Mouse (Mus musculus) embryonic facial prominence, embryonic 11.5 days (tissue): ENCODE measurements around the gene Rps25. TPM values are rescaled to one million over a fixed set of nuclear protein-coding genes. Genes with fewer than 3 reads are reported as not detected.
"Not testable (repeated sequence)": the region's sequence is repeated elsewhere in the genome, so short reads cannot be mapped to it uniquely, and the experiment has no call there.

ENCODE experiments used
- ATAC-seq: fragments of 200-750 bp; cut with Nextera tagmentation; replicated peaks from 2 replicates; pipeline ENCODE4 v1.8.0; 2017; ENCODE audit warnings: low read depth; ENCODE audit not compliant: insufficient number of reproducible peaks, low FRiP score, low TSS enrichment
- DNase-seq: peaks from one replicate; pipeline ENCODE4 v3.0.0-alpha.2; 2015; ENCODE audit warnings: low spot score
- H3K27ac ChIP-seq: fragments of 300-500 bp; sonication (generic); replicated peaks from 2 replicates; pipeline ENCODE4 v1.5.1; 2014; ENCODE audit warnings: mild to moderate bottlenecking, low read depth, low read length, control low read depth
- H3K27me3 ChIP-seq: fragments of 300-500 bp; sonication (generic); 2 replicates; pipeline ENCODE4 v1.6.1; 2014; ENCODE audit warnings: mild to moderate bottlenecking, low read length, moderate library complexity, mixed read lengths; ENCODE audit not compliant: control insufficient read depth, insufficient read depth
- H3K36me3 ChIP-seq: fragments of 300-500 bp; sonication (generic); replicated peaks from 2 replicates; pipeline ENCODE4 v1.6.1; 2014; ENCODE audit warnings: low read depth, mild to moderate bottlenecking, low read length, moderate library complexity, mixed read lengths; ENCODE audit not compliant: control insufficient read depth, insufficient read depth
- H3K4me1 ChIP-seq: fragments of 300-500 bp; sonication (generic); 2 replicates; pipeline ENCODE4 v1.6.1; 2014; ENCODE audit warnings: low read length, mixed read lengths; ENCODE audit not compliant: control insufficient read depth, insufficient read depth
- H3K4me2 ChIP-seq: fragments of 300-500 bp; sonication (generic); 2 replicates; pipeline ENCODE4 v1.6.1; 2014; ENCODE audit warnings: low read depth, mild to moderate bottlenecking, control low read depth, low read length, moderate library complexity
- H3K4me3 ChIP-seq: fragments of 300-500 bp; sonication (generic); 2 replicates; pipeline ENCODE4 v1.5.1; 2014; ENCODE audit warnings: low read depth, low read length, control low read depth
- H3K9ac ChIP-seq: fragments of 300-500 bp; sonication (generic); replicated peaks from 2 replicates; pipeline ENCODE4 v1.6.1; 2014; ENCODE audit warnings: mild to moderate bottlenecking, control low read depth, low read length
- H3K9me3 ChIP-seq: fragments of 300-500 bp; sonication (generic); replicated peaks from 2 replicates; pipeline ENCODE4 v1.6.1; 2016; ENCODE audit warnings: mild to moderate bottlenecking, low read length, inconsistent platforms, mixed read lengths; ENCODE audit not compliant: control insufficient read depth
- WGBS: fragments of 180-500 bp; shearing (Covaris S2); extraction: QIAGEN DNeasy Blood & Tissue Kit; methylation state at CpG from one replicate; pipeline ENCODE4 v1.1.7; 2014; 5-methylcytosine and 5-hydroxymethylcytosine counted together
- polyA plus RNA-seq: library from polyadenylated mRNA; unstranded; fragments of >200 nt; fragmentation: Nextera tagmentation; extraction: Ambion mirVana; gene quantifications from 2 replicates; pipeline ENCODE4 v1.2.1, GENCODE M21; 2014

The Rps25 gene
- polyA plus RNA-seq, 1 experiment from 2014 or later, result 2,103 TPM

GRCm38 (mm10) chr9:44418519-44419385, 11.8 kb downstream of the Rps25 start, which contains the start of gene Ccdc84:
Gene Ccdc84, minus strand, starts transcription at chr9:44418569.
- H3K36me3 ChIP-seq, result no peaks in the 10 kb centered on the region; the same call in 1 of the 2 replicates
- no peaks in the 10 kb centered on the region for H3K9me3 ChIP-seq
- ATAC-seq, result no peak
- peak within 1 kb of the TSS; percentile 48; the same call in 1 of the 2 replicates for H3K27ac ChIP-seq
- WGBS, result 80% methylated on average over 14 of the region's 14 CpGs
- no peaks in the 10 kb centered on the region for H3K27me3 ChIP-seq
- H3K4me2 ChIP-seq, result peak within 1 kb of the TSS; percentile 93
- DNase-seq, result no peak
- H3K4me3 ChIP-seq, result peak within 1 kb of the TSS; percentile 84
- H3K9ac ChIP-seq, result peak within 1 kb of the TSS; percentile 74
- H3K4me1 ChIP-seq, result no peaks in the 10 kb centered on the region

GRCm38 (mm10) chr9:44419730-44420129, 12.8 kb downstream of the Rps25 start:
- H3K9ac ChIP-seq, H3K27me3 ChIP-seq, ATAC-seq, H3K9me3 ChIP-seq, H3K4me1 ChIP-seq, H3K4me2 ChIP-seq, H3K36me3 ChIP-seq, H3K27ac ChIP-seq, H3K4me3 ChIP-seq, DNase-seq: not testable (repeated sequence)
- 93% methylated on average over 9 of the region's 9 CpGs for WGBS

GRCm38 (mm10) chr9:44420280-44420898, 13.4 kb downstream of the Rps25 start:
- Histone ChIP-seq H3K27me3 (no peaks in the 10 kb centered on the region), H3K4me3 (no peak overlapping the region), H3K4me2 (no peak overlapping the region), H3K36me3 (no peaks in the 10 kb centered on the region; the same call in 1 of the 2 replicates), H3K9me3 (no peaks in the 10 kb centered on the region), H3K4me1 (no peaks in the 10 kb centered on the region), H3K27ac (no peak overlapping the region), H3K9ac (no peak overlapping the region)
- WGBS, result 83% methylated on average over 5 of the region's 5 CpGs
- ATAC-seq (no peak), DNase-seq (no peak)

GRCm38 (mm10) chr9:44423576-44423975, 16.6 kb downstream of the Rps25 start:
- Histone ChIP-seq H3K27ac (no peak overlapping the region), H3K36me3 (no peaks in the 10 kb centered on the region), H3K4me2 (no peak overlapping the region), H3K27me3 (no peaks in the 10 kb centered on the region), H3K9ac (no peak overlapping the region), H3K4me1 (no peaks in the 10 kb centered on the region), H3K4me3 (no peak overlapping the region), H3K9me3 (no peaks in the 10 kb centered on the region)
- 87% methylated on average over 4 of the region's 4 CpGs for WGBS
- ATAC-seq (no peak), DNase-seq (no peak)

GRCm38 (mm10) chr9:44432577-44433185, 25.7 kb downstream of the Rps25 start:
- no peak for ATAC-seq
- DNase-seq, result no peak
- no peaks in the 10 kb centered on the region for H3K9me3 ChIP-seq
- H3K9ac ChIP-seq, result no peak overlapping the region
- H3K4me1 ChIP-seq, result peaks cover 2% of the 10 kb centered on the region; the same call in 1 of the 2 replicates
- no peak overlapping the region for H3K4me2 ChIP-seq
- H3K27me3 ChIP-seq, result no peaks in the 10 kb centered on the region
- no peak overlapping the region for H3K27ac ChIP-seq
- H3K36me3 ChIP-seq, result no peaks in the 10 kb centered on the region
- H3K4me3 ChIP-seq, result no peak overlapping the region
- 56% methylated on average over 5 of the region's 5 CpGs for WGBS

- no peak overlapping the region for H3K9ac ChIP-seq
- no peak overlapping the region for H3K27ac ChIP-seq
- H3K27me3 ChIP-seq, result no peaks in the 10 kb centered on the region
- H3K9me3 ChIP-seq, result no peaks in the 10 kb centered on the region
- WGBS, result 80% methylated on average over 6 of the region's 6 CpGs
- H3K36me3 ChIP-seq, result no peaks in the 10 kb centered on the region
- ATAC-seq (no peak), DNase-seq (no peak)
- no peak overlapping the region for H3K4me3 ChIP-seq
- peaks cover 2% of the 10 kb centered on the region; the same call in 1 of the 2 replicates for H3K4me1 ChIP-seq
- no peak overlapping the region for H3K4me2 ChIP-seq
Observed at GRCm38 (mm10) chr9:44435747-44436146, 28.8 kb downstream of the Rps25 start.

GRCm38 (mm10) chr9:44440961-44441360, 34.0 kb downstream of the Rps25 start, which contains the start of gene Foxr1:
Gene Foxr1, minus strand, starts transcription at chr9:44441136.
- Histone ChIP-seq H3K9me3 (no peaks in the 10 kb centered on the region), H3K27me3 (no peaks in the 10 kb centered on the region), H3K27ac (no peak within 1 kb of the TSS), H3K9ac (no peak within 1 kb of the TSS), H3K36me3 (no peaks in the 10 kb centered on the region), H3K4me1 (no peaks in the 10 kb centered on the region), H3K4me2 (no peak within 1 kb of the TSS), H3K4me3 (no peak within 1 kb of the TSS)
- DNase-seq (no peak), ATAC-seq (no peak)
- 71% methylated on average over 19 of the region's 19 CpGs for WGBS
